Mouse (Mus musculus) brain, embryonic 14.5 days (tissue): ENCODE measurements around the gene E330009J07Rik.

Experiments used
- CTCF ChIP-seq: fragments of 200-500 bp; IDR thresholded peaks from 2 replicates; pipeline ENCODE4 v1.5.1; 2012; ENCODE audit warnings: inconsistent platforms, mild to moderate bottlenecking, moderate library complexity, borderline replicate concordance; ENCODE audit not compliant: insufficient read depth, insufficient read length; ENCODE audit errors: extremely low read depth
- POLR2A ChIP-seq: fragments of 200-500 bp; IDR thresholded peaks from 2 replicates; pipeline ENCODE4 v1.6.1; 2012; ENCODE audit warnings: mild to moderate bottlenecking, inconsistent platforms, borderline replicate concordance; ENCODE audit not compliant: poor library complexity, insufficient read depth, insufficient read length, severe bottlenecking; ENCODE audit errors: extremely low read depth

GRCm38 (mm10) chr6:40435151-40436046 is 536 bp downstream of the E330009J07Rik start:
- TF ChIP-seq CTCF (no peak; the same call in 1 of the 2 replicates), POLR2A (peak; percentile 24; the same call in 1 of the 2 replicates)
